Mouse (Mus musculus): ENCODE measurements at regions not wholly inside any gene's neighbourhood (a gene's known extent, or its start where the extent isn't known, plus 50 kb on each side); places are given as distances from the start of the nearest gene placed in this dataset.
A peak's percentile ranks its signal among the peaks of the same experiment; 100 is the strongest.

- Histone ChIP-seq H3K4me1 (ENCODE audit: control insufficient read depth, insufficient read depth, low read length) (no peaks in the 10 kb centered on the region), H3K9me3 (ENCODE audit: control insufficient read depth, low read length) (no peaks in the 10 kb centered on the region), H3K4me3 (replicated peaks; ENCODE audit: low read depth, low read length) (no peak overlapping the region), H3K27ac (replicated peaks; ENCODE audit: low read depth, low read length) (no peak overlapping the region), H3K4me2 (ENCODE audit: low read length) (no peak overlapping the region), H3K36me3 (ENCODE audit: control insufficient read depth, insufficient read depth, low read length) (no peaks in the 10 kb centered on the region), H3K27me3 (ENCODE audit: control insufficient read depth, insufficient read depth, low read length) (no peaks in the 10 kb centered on the region), H3K9ac (replicated peaks; ENCODE audit: low read length) (no peak overlapping the region)
- WGBS, result 78% methylated on average over 4 of the region's 4 CpGs
- no peak for ATAC-seq (ENCODE audit: low FRiP score, low TSS enrichment)
- no peak for DNase-seq
These were observed 152.8 kb downstream of the Fgf18 start for GRCm38 (mm10) chr11:32994391-32994790.

GRCm38 (mm10) chr11:32993439-32993838 is 153.8 kb downstream of the Fgf18 start:
- Histone ChIP-seq H3K27ac (replicated peaks; ENCODE audit: low read depth, low read length) (no peak overlapping the region), H3K4me2 (ENCODE audit: low read length) (no peak overlapping the region), H3K27me3 (ENCODE audit: control insufficient read depth, insufficient read depth, low read length) (no peaks in the 10 kb centered on the region), H3K9ac (replicated peaks; ENCODE audit: low read length) (no peak overlapping the region), H3K9me3 (ENCODE audit: control insufficient read depth, low read length) (no peaks in the 10 kb centered on the region), H3K4me1 (ENCODE audit: control insufficient read depth, insufficient read depth, low read length) (no peaks in the 10 kb centered on the region), H3K36me3 (ENCODE audit: control insufficient read depth, insufficient read depth, low read length) (no peaks in the 10 kb centered on the region), H3K4me3 (replicated peaks; ENCODE audit: low read depth, low read length) (no peak overlapping the region)
- WGBS, result 78% methylated on average over 8 of the region's 8 CpGs
- ATAC-seq (ENCODE audit: low FRiP score, low TSS enrichment) (no peak), DNase-seq (no peak)

GRCm38 (mm10) chr11:32991036-32991616 is 156.1 kb downstream of the Fgf18 start:
- Histone ChIP-seq H3K36me3 (ENCODE audit: control insufficient read depth, insufficient read depth, low read length) (no peaks in the 10 kb centered on the region), H3K9me3 (ENCODE audit: control insufficient read depth, low read length) (no peaks in the 10 kb centered on the region), H3K27ac (replicated peaks; ENCODE audit: low read depth, low read length) (no peak overlapping the region), H3K4me1 (ENCODE audit: control insufficient read depth, insufficient read depth, low read length) (no peaks in the 10 kb centered on the region), H3K4me2 (ENCODE audit: low read length) (no peak overlapping the region), H3K27me3 (ENCODE audit: control insufficient read depth, insufficient read depth, low read length) (no peaks in the 10 kb centered on the region), H3K9ac (replicated peaks; ENCODE audit: low read length) (no peak overlapping the region), H3K4me3 (replicated peaks; ENCODE audit: low read depth, low read length) (no peak overlapping the region)
- DNase-seq (no peak), ATAC-seq (ENCODE audit: low FRiP score, low TSS enrichment) (no peak)
- WGBS, result 91% methylated on average over 5 of the region's 5 CpGs

GRCm38 (mm10) chr11:32990201-32990600 is 157.0 kb downstream of the Fgf18 start:
- DNase-seq, result no peak
- Histone ChIP-seq H3K27me3 (ENCODE audit: control insufficient read depth, insufficient read depth, low read length) (no peaks in the 10 kb centered on the region), H3K4me1 (ENCODE audit: control insufficient read depth, insufficient read depth, low read length) (no peaks in the 10 kb centered on the region), H3K9ac (replicated peaks; ENCODE audit: low read length) (no peak overlapping the region), H3K4me2 (ENCODE audit: low read length) (no peak overlapping the region), H3K4me3 (replicated peaks; ENCODE audit: low read depth, low read length) (no peak overlapping the region), H3K9me3 (ENCODE audit: control insufficient read depth, low read length) (no peaks in the 10 kb centered on the region), H3K36me3 (ENCODE audit: control insufficient read depth, insufficient read depth, low read length) (no peaks in the 10 kb centered on the region), H3K27ac (replicated peaks; ENCODE audit: low read depth, low read length) (no peak overlapping the region)
- ATAC-seq (ENCODE audit: low FRiP score, low TSS enrichment), result no peak
- 93% methylated on average over 12 of the region's 12 CpGs for WGBS

DNA sequence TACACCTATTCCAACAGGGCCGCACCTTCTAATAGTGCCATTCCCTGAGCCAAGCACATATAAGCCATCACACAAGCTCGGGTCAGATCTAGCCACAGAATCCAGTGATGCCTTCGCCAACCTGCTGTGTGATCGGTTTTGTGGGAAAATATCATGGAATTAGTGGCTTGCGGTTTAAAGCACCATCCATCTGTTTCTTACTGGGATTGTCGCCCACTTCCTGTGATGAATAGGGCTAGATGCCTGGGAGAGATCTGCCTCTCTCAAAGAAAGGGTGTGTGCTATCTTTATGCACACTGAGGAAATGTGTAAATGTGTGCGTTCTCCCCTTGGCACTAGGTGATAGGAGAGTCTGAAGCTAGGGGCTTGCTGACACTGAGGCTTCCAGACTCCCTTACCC is 154.5 kb upstream of the Smim23 start:
- no peaks in the 10 kb centered on the region for H3K9me3 ChIP-seq (ENCODE audit: control insufficient read depth, low read length)
- no peaks in the 10 kb centered on the region for H3K36me3 ChIP-seq (ENCODE audit: control insufficient read depth, insufficient read depth, low read length)
- H3K4me1 ChIP-seq (ENCODE audit: control insufficient read depth, insufficient read depth, low read length), result no peaks in the 10 kb centered on the region
- no peak overlapping the region for H3K4me3 ChIP-seq (replicated peaks; ENCODE audit: low read depth, low read length)
- H3K27ac ChIP-seq (replicated peaks; ENCODE audit: low read depth, low read length), result no peak overlapping the region
- no peak for DNase-seq
- no peak for ATAC-seq (ENCODE audit: low FRiP score, low TSS enrichment)
- no peak overlapping the region for H3K9ac ChIP-seq (replicated peaks; ENCODE audit: low read length)
- WGBS, result 95% methylated on average over 7 of the region's 7 CpGs
- H3K27me3 ChIP-seq (ENCODE audit: control insufficient read depth, insufficient read depth, low read length), result no peaks in the 10 kb centered on the region
- H3K4me2 ChIP-seq (ENCODE audit: low read length), result no peak overlapping the region

DNA sequence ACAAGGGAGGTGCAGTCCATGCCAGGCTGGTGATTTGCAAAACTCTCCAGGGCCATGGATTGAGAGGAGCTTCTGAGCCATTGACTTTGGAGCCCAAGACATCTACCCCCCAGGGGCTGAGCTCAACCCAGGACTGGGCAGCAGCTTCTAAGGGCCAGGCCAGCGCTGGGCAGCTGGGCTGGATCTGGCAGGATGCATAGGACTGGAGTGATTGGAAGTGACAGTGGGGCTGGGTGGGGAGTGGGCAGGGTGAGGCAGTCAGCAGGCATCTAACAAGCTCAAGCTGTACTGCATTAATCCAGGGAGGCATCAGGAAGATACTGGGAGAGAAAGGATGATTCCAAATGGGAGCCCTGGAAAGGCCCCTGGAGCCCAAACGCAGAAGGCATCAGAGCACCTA is 152.2 kb upstream of the Smim23 start:
- Histone ChIP-seq H3K4me2 (ENCODE audit: low read length) (no peak overlapping the region), H3K4me3 (replicated peaks; ENCODE audit: low read depth, low read length) (no peak overlapping the region), H3K4me1 (ENCODE audit: control insufficient read depth, insufficient read depth, low read length) (no peaks in the 10 kb centered on the region), H3K27me3 (ENCODE audit: control insufficient read depth, insufficient read depth, low read length) (no peaks in the 10 kb centered on the region), H3K9ac (replicated peaks; ENCODE audit: low read length) (no peak overlapping the region), H3K27ac (replicated peaks; ENCODE audit: low read depth, low read length) (no peak overlapping the region), H3K9me3 (ENCODE audit: control insufficient read depth, low read length) (no peaks in the 10 kb centered on the region), H3K36me3 (ENCODE audit: control insufficient read depth, insufficient read depth, low read length) (no peaks in the 10 kb centered on the region)
- 76% methylated on average over 2 of the region's 2 CpGs for WGBS
- no peak for DNase-seq
- ATAC-seq (ENCODE audit: low FRiP score, low TSS enrichment), result no peak

DNA sequence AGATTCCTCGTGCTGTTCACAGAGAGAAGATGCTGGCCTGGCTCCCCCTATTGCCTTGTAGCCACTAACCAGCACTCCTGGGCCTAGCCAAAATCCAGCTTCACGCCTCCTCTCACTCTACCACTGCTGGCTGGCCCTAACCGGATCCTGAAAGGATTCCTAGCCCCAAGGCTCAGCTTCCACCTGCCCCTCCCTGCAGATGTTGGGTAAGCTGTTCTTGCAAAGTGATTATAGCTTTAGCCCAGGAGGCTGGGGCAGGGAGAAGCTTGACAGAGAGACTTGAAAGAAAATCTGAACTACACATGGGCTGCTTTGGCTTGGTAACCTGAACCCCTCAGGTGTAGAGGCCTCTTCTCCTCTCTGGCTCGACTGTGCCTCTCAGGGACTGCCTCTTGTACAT is 149.0 kb upstream of the Smim23 start:
- H3K9me3 ChIP-seq (ENCODE audit: control insufficient read depth, low read length), result no peaks in the 10 kb centered on the region
- H3K9ac ChIP-seq (replicated peaks; ENCODE audit: low read length), result no peak overlapping the region
- no peaks in the 10 kb centered on the region for H3K36me3 ChIP-seq (ENCODE audit: control insufficient read depth, insufficient read depth, low read length)
- H3K4me3 ChIP-seq (replicated peaks; ENCODE audit: low read depth, low read length), result no peak overlapping the region
- no peak overlapping the region for H3K27ac ChIP-seq (replicated peaks; ENCODE audit: low read depth, low read length)
- no peaks in the 10 kb centered on the region for H3K27me3 ChIP-seq (ENCODE audit: control insufficient read depth, insufficient read depth, low read length)
- 65% methylated on average over 4 of the region's 4 CpGs for WGBS
- no peak for DNase-seq
- ATAC-seq (ENCODE audit: low FRiP score, low TSS enrichment), result no peak
- no peaks in the 10 kb centered on the region for H3K4me1 ChIP-seq (ENCODE audit: control insufficient read depth, insufficient read depth, low read length)
- H3K4me2 ChIP-seq (ENCODE audit: low read length), result no peak overlapping the region

DNA sequence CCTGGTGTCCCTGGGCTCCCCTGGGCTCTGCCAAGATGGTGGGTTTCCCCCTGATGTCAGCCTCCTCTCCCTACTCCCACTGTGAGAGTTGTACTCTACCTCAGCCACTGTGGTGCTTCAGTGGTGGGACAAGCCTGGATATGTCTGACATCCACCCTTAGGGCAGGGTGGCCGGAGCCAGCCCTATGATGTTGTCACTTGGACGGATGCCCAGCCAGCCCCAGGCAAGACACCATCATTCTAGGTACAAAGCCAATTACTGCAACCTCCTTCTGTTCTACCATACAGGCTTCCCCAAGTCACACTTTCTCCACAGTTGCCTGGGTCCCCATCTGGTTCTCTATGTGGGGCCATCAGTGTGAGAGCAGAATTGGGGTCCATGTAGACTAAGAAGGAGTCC is 141.0 kb upstream of the Smim23 start:
- ATAC-seq (ENCODE audit: low FRiP score, low TSS enrichment), result no peak
- WGBS, result 73% methylated on average over 2 of the region's 2 CpGs
- Histone ChIP-seq H3K27me3 (ENCODE audit: control insufficient read depth, insufficient read depth, low read length) (no peaks in the 10 kb centered on the region), H3K9me3 (ENCODE audit: control insufficient read depth, low read length) (no peaks in the 10 kb centered on the region), H3K4me2 (ENCODE audit: low read length) (no peak overlapping the region), H3K27ac (replicated peaks; ENCODE audit: low read depth, low read length) (no peak overlapping the region), H3K36me3 (ENCODE audit: control insufficient read depth, insufficient read depth, low read length) (no peaks in the 10 kb centered on the region), H3K4me1 (ENCODE audit: control insufficient read depth, insufficient read depth, low read length) (no peaks in the 10 kb centered on the region), H3K4me3 (replicated peaks; ENCODE audit: low read depth, low read length) (no peak overlapping the region), H3K9ac (replicated peaks; ENCODE audit: low read length) (no peak overlapping the region)
- no peak for DNase-seq

GRCm38 (mm10) chr11:32963625-32964293 is 139.4 kb upstream of the Smim23 start:
- WGBS, result 13% methylated on average over 6 of the region's 6 CpGs
- ATAC-seq (ENCODE audit: low FRiP score, low TSS enrichment), result peak; percentile 53; the same call in 1 of the 2 replicates
- Histone ChIP-seq H3K4me2 (ENCODE audit: low read length) (no peak overlapping the region), H3K9me3 (ENCODE audit: control insufficient read depth, low read length) (no peaks in the 10 kb centered on the region), H3K27me3 (ENCODE audit: control insufficient read depth, insufficient read depth, low read length) (no peaks in the 10 kb centered on the region), H3K4me1 (ENCODE audit: control insufficient read depth, insufficient read depth, low read length) (no peaks in the 10 kb centered on the region), H3K36me3 (ENCODE audit: control insufficient read depth, insufficient read depth, low read length) (no peaks in the 10 kb centered on the region), H3K27ac (replicated peaks; ENCODE audit: low read depth, low read length) (no peak overlapping the region), H3K9ac (replicated peaks; ENCODE audit: low read length) (no peak overlapping the region), H3K4me3 (replicated peaks; ENCODE audit: low read depth, low read length) (no peak overlapping the region)
- DNase-seq, result peak; percentile 46

Data from midbrain, embryonic 14.5 days (tissue).